Mouse (Mus musculus): Measurements from ENCODE around the gene Kcnmb4. TPM values are rescaled to one million over a fixed set of nuclear protein-coding genes. Genes with fewer than 3 reads are reported as not detected.

Kcnmb4 gene
- polyA plus RNA-seq, 1 experiment = 117 TPM

DNA sequence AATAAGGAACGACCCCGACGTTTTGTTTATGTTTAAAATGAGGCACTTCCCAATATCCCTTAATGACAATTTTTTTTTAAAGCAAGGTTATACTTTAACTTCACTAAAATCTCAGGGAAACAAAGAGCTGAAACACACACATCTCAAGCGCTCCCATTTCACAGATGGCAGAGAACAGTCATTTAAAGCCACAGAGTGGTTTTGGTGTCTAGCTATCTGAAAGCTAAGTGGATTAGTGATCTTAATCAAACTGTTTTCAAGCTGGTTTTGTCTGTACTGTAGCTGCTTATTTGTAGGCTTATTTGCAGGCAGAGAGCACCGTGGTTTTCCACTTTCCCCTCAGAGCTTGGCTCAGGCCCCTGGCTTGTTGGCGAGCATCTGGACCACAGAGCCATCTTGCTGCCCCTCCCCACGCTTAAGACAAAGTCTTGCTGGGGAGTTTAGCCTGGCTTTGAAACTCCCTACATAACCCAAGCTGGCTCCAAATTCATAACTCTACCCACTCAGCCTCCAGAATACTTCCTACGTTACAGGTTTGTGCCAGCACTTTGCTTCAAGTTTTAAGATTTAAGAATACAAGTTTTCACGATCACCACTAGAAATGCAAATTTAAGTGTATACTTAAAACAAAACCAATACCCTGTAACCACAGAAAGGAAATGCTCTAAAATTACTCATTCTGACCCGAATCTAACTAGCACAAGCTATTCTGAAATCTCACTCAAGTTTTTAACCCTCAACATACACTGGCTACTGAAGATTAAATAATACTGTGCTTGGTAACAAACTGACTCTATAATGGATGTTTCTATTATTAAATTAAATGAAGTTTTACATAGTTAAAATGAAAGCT, 13.4 kb upstream of the Kcnmb4 start:
- TF ChIP-seq POLR2A (IDR thresholded peaks at IDR 0.05; ENCODE audit: extremely low read depth, insufficient read depth, low read length) = no peak
- no peak overlapping the region for H3K27ac ChIP-seq (ENCODE audit: insufficient read depth, low read length)
- H3K4me1 ChIP-seq (ENCODE audit: control insufficient read depth, insufficient read depth, low read length) = no peaks in the 10 kb centered on the region; the same call in 1 of the 2 replicates
- H3K4me3 ChIP-seq (ENCODE audit: insufficient read depth, low read length) = no peak overlapping the region

GRCm38 (mm10) chr10:116481917-116482316, 8.2 kb upstream of the Kcnmb4 start:
- H3K27ac ChIP-seq (ENCODE audit: insufficient read depth, low read length) = no peak overlapping the region
- H3K4me1 ChIP-seq (ENCODE audit: control insufficient read depth, insufficient read depth, low read length) = no peaks in the 10 kb centered on the region; the same call in 1 of the 2 replicates
- H3K4me3 ChIP-seq (ENCODE audit: insufficient read depth, low read length) = no peak overlapping the region
- no peak for TF ChIP-seq POLR2A (IDR thresholded peaks at IDR 0.05; ENCODE audit: extremely low read depth, insufficient read depth, low read length)

DNA sequence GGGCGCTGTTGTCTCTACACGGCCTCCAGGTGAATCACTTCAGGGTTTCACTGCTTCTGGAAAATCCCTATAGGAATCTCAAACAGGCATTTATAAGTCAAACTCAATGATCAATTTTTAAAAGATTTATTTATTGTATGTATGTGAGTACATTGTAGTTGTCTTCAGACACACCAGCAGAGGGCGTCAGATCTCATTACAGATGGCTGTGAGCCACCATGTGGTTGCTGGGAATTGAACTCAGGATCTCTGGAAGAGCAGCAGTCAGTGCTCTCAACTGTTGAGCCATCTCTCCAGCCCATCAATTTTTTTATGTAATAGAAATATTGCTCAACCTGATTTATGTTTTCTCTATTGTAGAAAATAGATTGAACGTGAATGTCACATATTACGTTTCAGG, 7.3 kb upstream of the Kcnmb4 start:
- no peak overlapping the region for H3K27ac ChIP-seq (ENCODE audit: insufficient read depth, low read length)
- no peak overlapping the region for H3K4me3 ChIP-seq (ENCODE audit: insufficient read depth, low read length)
- TF ChIP-seq POLR2A (IDR thresholded peaks at IDR 0.05; ENCODE audit: extremely low read depth, insufficient read depth, low read length) (no peak), CTCF (IDR thresholded peaks at IDR 0.05; ENCODE audit: extremely low read depth, insufficient read depth, low read length) (no peak)
- H3K4me1 ChIP-seq (ENCODE audit: control insufficient read depth, insufficient read depth, low read length) = no peaks in the 10 kb centered on the region; the same call in 1 of the 2 replicates

- Histone ChIP-seq H3K27ac (ENCODE audit: insufficient read depth, low read length) (no peak overlapping the region), H3K4me3 (ENCODE audit: insufficient read depth, low read length) (no peak overlapping the region), H3K4me1 (ENCODE audit: control insufficient read depth, insufficient read depth, low read length) (no peaks in the 10 kb centered on the region)
- TF ChIP-seq POLR2A (IDR thresholded peaks at IDR 0.05; ENCODE audit: extremely low read depth, insufficient read depth, low read length) (no peak), CTCF (IDR thresholded peaks at IDR 0.05; ENCODE audit: extremely low read depth, insufficient read depth, low read length) (no peak)
Measured at GRCm38 (mm10) chr10:116476559-116476958, 2.9 kb upstream of the Kcnmb4 start.

GRCm38 (mm10) chr10:116475725-116476124, 2.0 kb upstream of the Kcnmb4 start:
- Histone ChIP-seq H3K27ac (ENCODE audit: insufficient read depth, low read length) (no peak overlapping the region), H3K4me1 (ENCODE audit: control insufficient read depth, insufficient read depth, low read length) (no peaks in the 10 kb centered on the region), H3K4me3 (ENCODE audit: insufficient read depth, low read length) (no peak overlapping the region)
- TF ChIP-seq POLR2A (IDR thresholded peaks at IDR 0.05; ENCODE audit: extremely low read depth, insufficient read depth, low read length) = no peak

- no peaks in the 10 kb centered on the region; the same call in 1 of the 2 replicates for H3K4me1 ChIP-seq (ENCODE audit: control insufficient read depth, insufficient read depth, low read length)
- peak overlapping the region; percentile 37; the same call in 1 of the 2 replicates for H3K27ac ChIP-seq (ENCODE audit: insufficient read depth, low read length)
- H3K4me3 ChIP-seq (ENCODE audit: insufficient read depth, low read length) = peak overlapping the region; percentile 93
- TF ChIP-seq CTCF (IDR thresholded peaks at IDR 0.05; ENCODE audit: extremely low read depth, insufficient read depth, low read length) (no peak), POLR2A (IDR thresholded peaks at IDR 0.05; ENCODE audit: extremely low read depth, insufficient read depth, low read length) (no peak)
Measured at GRCm38 (mm10) chr10:116473071-116473758, 463 bp downstream of the Kcnmb4 start.

GRCm38 (mm10) chr10:116472579-116472978, 1.1 kb downstream of the Kcnmb4 start:
- Histone ChIP-seq H3K27ac (ENCODE audit: insufficient read depth, low read length) (no peak overlapping the region), H3K4me3 (ENCODE audit: insufficient read depth, low read length) (peak overlapping the region; percentile 93), H3K4me1 (ENCODE audit: control insufficient read depth, insufficient read depth, low read length) (no peaks in the 10 kb centered on the region; the same call in 1 of the 2 replicates)
- no peak for TF ChIP-seq POLR2A (IDR thresholded peaks at IDR 0.05; ENCODE audit: extremely low read depth, insufficient read depth, low read length)
- TF ChIP-seq CTCF (IDR thresholded peaks at IDR 0.05; ENCODE audit: extremely low read depth, insufficient read depth, low read length) = no peak

DNA sequence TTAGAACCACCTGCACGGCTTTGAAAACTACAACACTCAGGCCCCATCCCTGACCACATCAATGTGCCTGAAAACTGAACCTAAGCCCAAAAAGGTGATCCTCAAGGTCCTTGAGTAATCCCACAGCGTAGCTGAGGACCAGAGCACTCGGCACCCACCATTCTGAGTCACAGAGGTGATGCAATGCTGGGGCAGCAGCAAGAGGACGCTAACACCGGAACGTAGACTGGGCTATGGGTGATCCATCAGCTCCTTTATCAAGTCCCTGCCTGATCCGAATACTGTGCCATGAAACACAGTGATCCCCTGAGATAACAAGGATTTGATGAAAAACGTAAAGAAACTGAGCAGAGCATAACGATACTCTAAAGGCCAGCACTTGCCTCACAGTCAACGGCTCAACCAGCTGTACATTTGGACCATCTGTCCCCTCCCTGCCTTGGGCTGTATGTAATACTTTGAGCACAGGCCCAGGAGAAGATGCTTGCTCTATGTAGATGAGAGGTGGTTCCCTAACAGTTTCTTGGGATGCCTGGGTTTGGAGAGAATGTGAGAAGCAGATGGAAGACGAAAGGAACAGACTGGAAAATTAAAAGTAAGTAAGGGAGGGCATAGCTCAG, 3.3 kb downstream of the Kcnmb4 start:
- TF ChIP-seq CTCF (IDR thresholded peaks at IDR 0.05; ENCODE audit: extremely low read depth, insufficient read depth, low read length) (no peak), POLR2A (IDR thresholded peaks at IDR 0.05; ENCODE audit: extremely low read depth, insufficient read depth, low read length) (no peak)
- Histone ChIP-seq H3K4me3 (ENCODE audit: insufficient read depth, low read length) (peak overlapping the region; percentile 24), H3K4me1 (ENCODE audit: control insufficient read depth, insufficient read depth, low read length) (no peaks in the 10 kb centered on the region; the same call in 1 of the 2 replicates), H3K27ac (ENCODE audit: insufficient read depth, low read length) (no peak overlapping the region)

GRCm38 (mm10) chr10:116468094-116468493, 5.6 kb downstream of the Kcnmb4 start:
- Histone ChIP-seq H3K4me3 (ENCODE audit: insufficient read depth, low read length) (no peak overlapping the region), H3K27ac (ENCODE audit: insufficient read depth, low read length) (no peak overlapping the region), H3K4me1 (ENCODE audit: control insufficient read depth, insufficient read depth, low read length) (no peaks in the 10 kb centered on the region; the same call in 1 of the 2 replicates)
- no peak for TF ChIP-seq POLR2A (IDR thresholded peaks at IDR 0.05; ENCODE audit: extremely low read depth, insufficient read depth, low read length)
- TF ChIP-seq CTCF (IDR thresholded peaks at IDR 0.05; ENCODE audit: extremely low read depth, insufficient read depth, low read length) = no peak
